Mouse (Mus musculus): ENCODE measurements around the gene Arl6ip4. TPM values are rescaled to one million over a fixed set of nuclear protein-coding genes. Genes with fewer than 3 reads are reported as not detected.

Gene Arl6ip4
- polyA plus RNA-seq, 2 experiments, result 88.3 to 95.1 TPM

DNA sequence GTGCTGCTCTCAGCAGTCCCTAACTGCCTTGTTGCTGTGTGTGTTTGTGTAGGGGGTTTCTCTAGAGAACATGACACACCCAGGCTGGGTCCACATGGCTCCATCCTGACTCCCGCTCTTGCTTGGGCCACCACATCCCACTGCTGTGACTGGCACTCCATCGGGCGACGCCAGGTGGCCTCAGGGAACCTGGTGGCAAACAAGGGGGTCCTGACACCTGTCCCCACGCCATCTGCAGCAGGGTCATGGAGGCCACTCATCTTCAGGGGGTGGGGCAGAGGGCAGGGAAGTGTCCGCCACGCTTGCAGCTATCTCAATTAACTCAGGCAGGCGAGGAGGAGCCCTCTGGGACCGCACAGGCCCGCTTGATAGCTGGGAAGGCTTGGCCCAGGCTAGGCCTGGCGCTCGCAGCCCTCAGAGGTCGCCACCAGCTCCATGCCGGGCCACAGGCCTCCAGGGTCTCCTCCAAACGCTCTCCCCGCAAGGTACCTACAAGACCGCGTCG, 20.8 kb upstream of the Arl6ip4 start:
- no peak for TF ChIP-seq POLR2A (IDR thresholded peaks at IDR 0.05; ENCODE audit: borderline replicate concordance, extremely low read depth, insufficient read depth, insufficient read length)
- Histone ChIP-seq H3K27ac (replicated peaks; ENCODE audit: low read depth, low read length) (no peak overlapping the region), H3K36me3 (ENCODE audit: control insufficient read depth, insufficient read depth, low read length) (no peaks in the 10 kb centered on the region), H3K9me3 (ENCODE audit: control insufficient read depth, low read length) (0 out of 2 replicates have a peak, but pooled peaks cover 4% of the 10 kb centered on the region), H3K4me3 (replicated peaks; ENCODE audit: low read length) (peak overlapping the region; percentile 47), H3K27me3 (ENCODE audit: control insufficient read depth, insufficient read depth, low read length) (no peaks in the 10 kb centered on the region; the same call in 1 of the 2 replicates), H3K4me2 (replicated peaks; ENCODE audit: low read depth, low read length, severe bottlenecking) (peak overlapping the region; percentile 78), H3K9ac (ENCODE audit: low read depth, low read length, severe bottlenecking) (peak overlapping the region; percentile 49), H3K4me1 (ENCODE audit: control insufficient read depth, insufficient read depth, low read length) (peaks cover 7% of the 10 kb centered on the region; the same call in 1 of the 2 replicates)
- no peak for DNase-seq (ENCODE audit: low spot score)
- 9% methylated on average over 15 of the region's 19 CpGs for WGBS
- ATAC-seq (ENCODE audit: low FRiP score, low read depth), result peak; percentile 27; the same call in 1 of the 2 replicates

GRCm38 (mm10) chr5:124095596-124096232, 20.2 kb upstream of the Arl6ip4 start, which contains the start of gene Abcb9:
Gene Abcb9 (minus strand): TSS chr5:124095798.
- H3K27me3 ChIP-seq (ENCODE audit: control insufficient read depth, insufficient read depth, low read length), result no peaks in the 10 kb centered on the region; the same call in 1 of the 2 replicates
- no peak for TF ChIP-seq POLR2A (IDR thresholded peaks at IDR 0.05; ENCODE audit: borderline replicate concordance, extremely low read depth, insufficient read depth, insufficient read length)
- 0 out of 2 replicates have a peak, but pooled peaks cover 4% of the 10 kb centered on the region for H3K9me3 ChIP-seq (ENCODE audit: control insufficient read depth, low read length)
- peak within 1 kb of the TSS; percentile 49 for H3K9ac ChIP-seq (ENCODE audit: low read depth, low read length, severe bottlenecking)
- H3K27ac ChIP-seq (replicated peaks; ENCODE audit: low read depth, low read length), result no peak within 1 kb of the TSS
- peak; percentile 73 for ATAC-seq (ENCODE audit: low FRiP score, low read depth)
- peak within 1 kb of the TSS; percentile 78 for H3K4me2 ChIP-seq (replicated peaks; ENCODE audit: low read depth, low read length, severe bottlenecking)
- peak within 1 kb of the TSS; percentile 47 for H3K4me3 ChIP-seq (replicated peaks; ENCODE audit: low read length)
- H3K36me3 ChIP-seq (ENCODE audit: control insufficient read depth, insufficient read depth, low read length), result no peaks in the 10 kb centered on the region
- H3K4me1 ChIP-seq (ENCODE audit: control insufficient read depth, insufficient read depth, low read length), result peaks cover 7% of the 10 kb centered on the region; the same call in 1 of the 2 replicates
- 2% methylated on average over 41 of the region's 42 CpGs for WGBS
- DNase-seq (ENCODE audit: low spot score), result peak; percentile 68

GRCm38 (mm10) chr5:124098923-124099322, 17.0 kb upstream of the Arl6ip4 start:
- no peak for ATAC-seq (ENCODE audit: low FRiP score, low read depth)
- 71% methylated on average over 2 of the region's 2 CpGs for WGBS
- no peak overlapping the region for H3K27ac ChIP-seq (replicated peaks; ENCODE audit: low read depth, low read length)
- TF ChIP-seq POLR2A (IDR thresholded peaks at IDR 0.05; ENCODE audit: borderline replicate concordance, extremely low read depth, insufficient read depth, insufficient read length), result no peak
- DNase-seq (ENCODE audit: low spot score), result no peak
- 0 out of 2 replicates have a peak, but pooled peaks cover 4% of the 10 kb centered on the region for H3K9me3 ChIP-seq (ENCODE audit: control insufficient read depth, low read length)
- H3K4me1 ChIP-seq (ENCODE audit: control insufficient read depth, insufficient read depth, low read length), result peaks cover 7% of the 10 kb centered on the region; the same call in 1 of the 2 replicates
- no peak overlapping the region for H3K9ac ChIP-seq (ENCODE audit: low read depth, low read length, severe bottlenecking)
- no peak overlapping the region for H3K4me3 ChIP-seq (replicated peaks; ENCODE audit: low read length)
- H3K27me3 ChIP-seq (ENCODE audit: control insufficient read depth, insufficient read depth, low read length), result no peaks in the 10 kb centered on the region; the same call in 1 of the 2 replicates
- H3K4me2 ChIP-seq (replicated peaks; ENCODE audit: low read depth, low read length, severe bottlenecking), result no peak overlapping the region
- no peaks in the 10 kb centered on the region for H3K36me3 ChIP-seq (ENCODE audit: control insufficient read depth, insufficient read depth, low read length)

GRCm38 (mm10) chr5:124100128-124101044, 15.5 kb upstream of the Arl6ip4 start:
- H3K4me3 ChIP-seq (replicated peaks; ENCODE audit: low read length), result no peak overlapping the region
- peaks cover 3% of the 10 kb centered on the region; the same call in 1 of the 2 replicates for H3K4me1 ChIP-seq (ENCODE audit: control insufficient read depth, insufficient read depth, low read length)
- WGBS, result 85% methylated on average over 11 of the region's 11 CpGs
- H3K27ac ChIP-seq (replicated peaks; ENCODE audit: low read depth, low read length), result no peak overlapping the region
- no peaks in the 10 kb centered on the region for H3K36me3 ChIP-seq (ENCODE audit: control insufficient read depth, insufficient read depth, low read length)
- no peak for DNase-seq (ENCODE audit: low spot score)
- ATAC-seq (ENCODE audit: low FRiP score, low read depth), result no peak
- H3K4me2 ChIP-seq (replicated peaks; ENCODE audit: low read depth, low read length, severe bottlenecking), result no peak overlapping the region
- no peak overlapping the region for H3K9ac ChIP-seq (ENCODE audit: low read depth, low read length, severe bottlenecking)
- no peaks in the 10 kb centered on the region; the same call in 1 of the 2 replicates for H3K27me3 ChIP-seq (ENCODE audit: control insufficient read depth, insufficient read depth, low read length)
- TF ChIP-seq POLR2A (IDR thresholded peaks at IDR 0.05; ENCODE audit: borderline replicate concordance, extremely low read depth, insufficient read depth, insufficient read length), result no peak
- 0 out of 2 replicates have a peak, but pooled peaks cover 4% of the 10 kb centered on the region for H3K9me3 ChIP-seq (ENCODE audit: control insufficient read depth, low read length)

DNA sequence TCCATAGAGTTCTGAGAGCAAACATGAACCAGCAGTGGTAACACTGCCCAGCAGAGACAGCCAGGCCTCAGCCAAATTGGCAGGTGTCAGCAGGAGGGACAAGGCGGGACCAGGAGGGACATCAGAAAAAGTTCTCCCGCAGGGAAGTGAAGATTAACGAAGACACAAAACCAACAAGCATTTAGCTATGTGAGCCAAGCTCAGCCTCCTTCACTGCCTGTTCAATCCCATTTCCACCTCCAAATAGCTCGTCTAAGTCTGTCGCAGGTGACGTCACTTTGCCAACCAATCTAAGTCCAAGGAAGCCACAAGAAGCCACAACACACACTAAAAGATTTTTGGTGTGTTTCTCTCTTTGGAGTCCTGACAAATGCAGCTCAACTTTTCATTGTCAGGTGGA, 13.6 kb upstream of the Arl6ip4 start:
- no peak for ATAC-seq (ENCODE audit: low FRiP score, low read depth)
- no peak for TF ChIP-seq POLR2A (IDR thresholded peaks at IDR 0.05; ENCODE audit: borderline replicate concordance, extremely low read depth, insufficient read depth, insufficient read length)
- no peak overlapping the region for H3K27ac ChIP-seq (replicated peaks; ENCODE audit: low read depth, low read length)
- WGBS, result 86% methylated on average over 6 of the region's 6 CpGs
- no peak for DNase-seq (ENCODE audit: low spot score)
- H3K36me3 ChIP-seq (ENCODE audit: control insufficient read depth, insufficient read depth, low read length), result no peaks in the 10 kb centered on the region
- no peaks in the 10 kb centered on the region for H3K27me3 ChIP-seq (ENCODE audit: control insufficient read depth, insufficient read depth, low read length)
- no peak overlapping the region for H3K4me2 ChIP-seq (replicated peaks; ENCODE audit: low read depth, low read length, severe bottlenecking)
- H3K4me1 ChIP-seq (ENCODE audit: control insufficient read depth, insufficient read depth, low read length), result no peaks in the 10 kb centered on the region
- H3K4me3 ChIP-seq (replicated peaks; ENCODE audit: low read length), result no peak overlapping the region
- no peak overlapping the region for H3K9ac ChIP-seq (ENCODE audit: low read depth, low read length, severe bottlenecking)
- H3K9me3 ChIP-seq (ENCODE audit: control insufficient read depth, low read length), result no peaks in the 10 kb centered on the region

All from limb, embryonic 14.5 days (tissue).